7 mouse cellular contexts compared by ENCODE assay signal in genomic region chr15:3356073-3356766, GRCm38 (mm10). TPM values are rescaled to one million over a fixed set of nuclear protein-coding genes. Genes with fewer than 3 reads are reported as not detected.
A peak's percentile ranks its signal among the peaks of the same experiment; 100 is the strongest.
DNase-seq lines count a peak whose midpoint lies in the region; ATAC-seq and TF ChIP-seq lines count a peak whose summit lies in the region.

No protein-coding gene starts in this region.

- intact Hi-C loops in gastrocnemius, postnatal 14 days (cut with DNase I; ENCODE audit: low total_unique reads) = loop anchor here (10.0 kb wide), 1 partner anchor 229 kb away; the partner anchor contains the start of gene Ghr

- peak; percentile 12; the same call in 1 of the 2 replicates for TF ChIP-seq CTCF in lung, adult 2 months (IDR thresholded peaks at IDR 0.05; ENCODE audit: insufficient read depth, low read length)

- H3K4me1 ChIP-seq in lung, adult 2 months (ENCODE audit: control insufficient read depth, insufficient read depth, low read length) = peaks cover 6% of the 10 kb centered on the region

- 41% methylated on average over 4 of the region's 4 CpGs for WGBS in lung, adult 2 months

- no peak for TF ChIP-seq POLR2A in lung, adult 2 months (IDR thresholded peaks at IDR 0.05; ENCODE audit: borderline replicate concordance, extremely low read depth, low read depth, low read length)

- ATAC-seq in granulocyte monocyte progenitor cell, adult 5-6 weeks (replicated peaks; ENCODE audit: poor library complexity, severe bottlenecking) = peak; percentile 77
- ATAC-seq in megakaryocyte-erythroid progenitor cell, adult 5-6 weeks (replicated peaks; ENCODE audit: low FRiP score, low TSS enrichment, poor library complexity, severe bottlenecking) = peak; percentile 86

- peak overlapping the region; percentile 6 for H3K4me3 ChIP-seq in lung, adult 2 months (replicated peaks; ENCODE audit: extremely low read depth, low read depth, low read length)

- no peak for DNase-seq in lung, adult 2 months
- no peak for DNase-seq in lung, postnatal 14 days
- peak; percentile 62 for DNase-seq in adipocyte (ENCODE audit: low spot score)
- no peak for DNase-seq in gastrocnemius, postnatal 14 days
- no peak for DNase-seq in testis, postnatal 14 days (ENCODE audit: low spot score)

RNA-seq across cellular contexts. Expression of gene Ccdc152, which starts 52.9 kb away (rescaled TPM):
- 0.66 and 0.98 TPM in 2 replicates for polyA plus RNA-seq in lung, adult 2 months (2012; rRNA removed)
- not detected in 2 replicates for total RNA-seq in granulocyte monocyte progenitor cell, adult 5-6 weeks (2014; fragmentation: Nextera tagmentation)
- not detected in 2 replicates for total RNA-seq in granulocyte monocyte progenitor cell, adult 5-6 weeks (2017)
- total RNA-seq in megakaryocyte-erythroid progenitor cell, adult 5-6 weeks (2014; fragmentation: Nextera tagmentation) = not detected in 2 replicates
- not detected in 2 replicates for total RNA-seq in megakaryocyte-erythroid progenitor cell, adult 5-6 weeks (2017)
- not detected for total RNA-seq in gastrocnemius, postnatal 14 days (2021)
